Mouse (Mus musculus) stomach, adult 2 months (tissue): ENCODE data around the gene Lair1. TPM values are rescaled to one million over a fixed set of nuclear protein-coding genes. Genes with fewer than 3 reads are reported as not detected.

Experiments
- polyA plus RNA-seq: library from polyadenylated mRNA; depleted of rRNA; stranded (reverse); fragments of >200 nt; gene quantifications from 2 replicates; pipeline ENCODE4 v1.2.3, GENCODE M21; 2012; rRNA removed

The Lair1 gene
- polyA plus RNA-seq, result 0.63 and 1.0 TPM in 2 replicates

DNA sequence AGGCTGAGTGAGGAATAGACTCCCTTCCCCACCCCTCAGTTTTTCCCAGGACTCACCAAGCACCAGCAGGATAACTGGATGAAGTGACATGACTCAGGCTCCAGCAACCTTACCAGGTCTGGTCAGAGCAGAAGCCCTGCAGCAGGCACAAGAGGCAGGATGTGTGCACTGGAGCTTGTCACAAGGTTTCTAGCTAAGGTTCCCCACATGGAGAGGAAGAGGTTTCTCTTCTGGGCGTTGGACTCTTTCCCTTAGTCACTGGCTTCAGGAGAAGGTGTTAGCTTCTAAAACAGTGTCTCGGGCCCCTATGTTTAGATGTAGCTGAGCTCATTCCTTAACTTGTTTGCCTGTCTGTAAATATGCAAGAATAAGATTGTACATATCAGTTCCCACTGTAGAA lies at the start of gene Lair1:
Gene Lair1, minus strand, starts transcription at position 192 of the 400 bp plus-strand sequence.

Other genes starting within 250 kb of the Lair1 start
- 0.12 and 0.18 TPM in 2 replicates for gene Gm15448, start 237.5 kb downstream of the Lair1 start, polyA plus RNA-seq
- 0.11 and 0.25 TPM in 2 replicates for gene Pira2, start 218.2 kb downstream of the Lair1 start, polyA plus RNA-seq
- 0.55 and 0.78 TPM in 2 replicates for gene Gm14548, start 165.1 kb downstream of the Lair1 start, polyA plus RNA-seq
- 0.73 and 1.1 TPM in 2 replicates for gene Lilra6, start 147.7 kb downstream of the Lair1 start, polyA plus RNA-seq
- 15.0 and 19.9 TPM in 2 replicates for gene Ttyh1, start 56.2 kb upstream of the Lair1 start, polyA plus RNA-seq
- 169 and 258 TPM in 2 replicates for gene Leng8, start 73.8 kb upstream of the Lair1 start, polyA plus RNA-seq
- gene Leng9, start 87.2 kb upstream of the Lair1 start, polyA plus RNA-seq, result 9.5 and 17.9 TPM in 2 replicates
- gene Cdc42ep5, start 101.7 kb upstream of the Lair1 start, polyA plus RNA-seq, result 218 and 343 TPM in 2 replicates
- gene Lilra5, start 174.6 kb upstream of the Lair1 start, polyA plus RNA-seq, result 0.05 and 0.17 TPM in 2 replicates